Mouse (Mus musculus) stomach, embryonic 16.5 days (tissue): ENCODE data around the gene Gnpat. TPM values are rescaled to one million over a fixed set of nuclear protein-coding genes. Genes with fewer than 3 reads are reported as not detected.

ENCODE experiments used
- ATAC-seq: fragments of 200-750 bp; cut with Nextera tagmentation; 2 replicates; pipeline ENCODE4 v1.8.0; 2017; ENCODE audit warnings: moderate number of reproducible peaks, moderate TSS enrichment; ENCODE audit not compliant: insufficient read depth, low FRiP score
- H3K27ac ChIP-seq: fragments of 300-500 bp; sonication (generic); 2 replicates; pipeline ENCODE4 v1.5.1; 2014; ENCODE audit warnings: low read length
- H3K27me3 ChIP-seq: fragments of 300-500 bp; sonication (generic); 2 replicates; pipeline ENCODE4 v1.6.1; 2014; ENCODE audit warnings: low read length, control low read depth, mixed read lengths; ENCODE audit not compliant: control insufficient read depth, insufficient read depth
- H3K36me3 ChIP-seq: fragments of 300-500 bp; sonication (generic); 2 replicates; pipeline ENCODE4 v1.6.1; 2014; ENCODE audit warnings: low read length; ENCODE audit not compliant: control insufficient read depth, insufficient read depth
- H3K4me1 ChIP-seq: fragments of 300-500 bp; sonication (generic); 2 replicates; pipeline ENCODE4 v1.6.1; 2014; ENCODE audit warnings: low read length, control low read depth, mixed read lengths; ENCODE audit not compliant: control insufficient read depth, insufficient read depth
- H3K4me2 ChIP-seq: fragments of 300-500 bp; sonication (generic); 2 replicates; pipeline ENCODE4 v1.6.1; 2014; ENCODE audit warnings: low read depth, low read length, mixed read lengths
- H3K4me3 ChIP-seq: fragments of 300-500 bp; sonication (generic); replicated peaks from 2 replicates; pipeline ENCODE4 v1.5.1; 2014; ENCODE audit warnings: mild to moderate bottlenecking, low read length
- H3K9ac ChIP-seq: fragments of 300-500 bp; sonication (generic); 2 replicates; pipeline ENCODE4 v1.6.1; 2014; ENCODE audit warnings: low read length
- H3K9me3 ChIP-seq: fragments of 300-500 bp; sonication (generic); replicated peaks from 2 replicates; pipeline ENCODE4 v1.6.1; 2016; ENCODE audit warnings: low read length, control low read depth; ENCODE audit not compliant: control insufficient read depth
- WGBS: fragments of 180-500 bp; shearing (Covaris S2); extraction: QIAGEN DNeasy Blood & Tissue Kit; methylation state at CpG from one replicate; pipeline ENCODE4 v1.1.7; 2014; 5-methylcytosine and 5-hydroxymethylcytosine counted together
- polyA plus RNA-seq: library from polyadenylated mRNA; unstranded; fragments of >200 nt; fragmentation: Nextera tagmentation; extraction: Ambion mirVana; gene quantifications from 2 replicates; pipeline ENCODE4 v1.2.1, GENCODE M21; 2015

Gene Gnpat
- polyA plus RNA-seq, result 86.4 and 90.1 TPM in 2 replicates

DNA sequence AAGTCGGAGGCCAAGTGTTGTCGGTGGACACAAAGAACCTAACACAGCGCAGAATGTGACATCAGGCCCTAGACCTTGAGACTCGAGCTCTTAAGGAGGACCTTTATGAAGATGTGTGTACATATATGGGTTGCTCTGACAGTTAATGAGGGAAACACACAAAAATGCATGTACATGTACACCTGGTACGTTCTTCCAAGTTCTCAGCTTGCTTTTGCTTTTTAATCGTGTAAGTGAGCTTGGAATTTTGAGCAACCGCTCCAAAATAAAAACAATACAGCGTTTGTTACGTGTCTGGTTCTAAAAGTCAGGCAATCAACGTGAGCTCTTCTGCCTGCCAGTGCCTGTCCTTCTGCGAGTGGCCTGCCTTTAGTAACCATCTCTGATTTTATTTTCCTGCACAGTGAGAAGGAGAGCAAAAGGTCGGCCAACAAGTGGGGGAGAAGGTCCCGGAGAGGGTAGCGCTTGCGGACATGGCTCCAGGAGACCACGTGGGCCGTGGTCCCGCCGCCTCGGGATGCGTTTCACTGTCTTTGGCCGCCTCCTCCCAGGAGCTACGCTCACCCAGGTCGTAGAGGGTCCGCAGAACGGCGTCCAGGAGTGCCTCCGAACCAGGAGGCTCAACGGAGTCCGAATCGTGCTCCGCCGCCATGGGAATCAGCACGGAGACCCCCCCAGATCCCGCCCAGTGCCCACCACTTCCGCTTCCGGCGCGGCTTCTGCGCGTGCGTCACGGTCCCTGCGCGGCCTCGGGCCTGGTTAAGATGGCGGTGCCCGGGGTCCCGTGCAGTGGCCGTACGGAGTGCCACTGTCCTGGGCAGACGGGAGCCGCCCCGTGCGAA is at the start of gene Gnpat, which contains the start of gene 2810004N23Rik:
Gnpat (plus strand) TSS at position 713 of the 842 bp plus-strand sequence.
2810004N23Rik (minus strand) TSS at position 800 of the 842 bp plus-strand sequence.
- Histone ChIP-seq H3K9me3 (no peaks in the 10 kb centered on the region), H3K4me3 (peak within 1 kb of the TSS; percentile 93), H3K36me3 (peaks cover 16% of the 10 kb centered on the region), H3K4me2 (peak within 1 kb of the TSS; percentile 85), H3K4me1 (peaks cover 7% of the 10 kb centered on the region), H3K27me3 (no peaks in the 10 kb centered on the region), H3K9ac (peak within 1 kb of the TSS; percentile 98), H3K27ac (peak within 1 kb of the TSS; percentile 93)
- ATAC-seq, result peak; percentile 98
- 1% methylated on average over 55 of the region's 55 CpGs for WGBS

DNA sequence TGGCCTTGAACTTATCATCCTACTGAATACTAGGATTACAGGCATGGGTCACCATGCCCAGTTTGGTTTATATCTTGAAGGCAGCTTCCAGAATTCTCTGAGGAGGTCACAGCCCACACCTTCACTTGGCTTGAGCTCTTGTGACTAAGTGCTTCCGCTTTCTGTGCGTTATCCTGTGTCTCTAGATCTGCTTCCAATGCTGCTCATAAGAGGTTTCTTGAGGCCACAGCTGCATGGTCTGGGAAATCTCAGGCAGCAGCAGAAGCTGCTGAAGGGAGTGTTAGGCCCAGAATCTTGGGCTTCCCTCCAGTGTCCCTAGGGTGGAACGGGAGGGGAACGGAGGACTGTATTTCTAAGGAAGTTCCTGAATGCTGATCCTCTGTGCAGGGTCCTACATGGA is 49.5 kb upstream of the Gnpat start:
- peaks cover 7% of the 10 kb centered on the region; the same call in 1 of the 2 replicates for H3K9me3 ChIP-seq
- ATAC-seq, result no peak
- H3K4me2 ChIP-seq, result no peak overlapping the region
- H3K4me1 ChIP-seq, result no peaks in the 10 kb centered on the region
- WGBS, result 79% methylated on average over 4 of the region's 4 CpGs
- no peak overlapping the region for H3K9ac ChIP-seq
- no peak overlapping the region for H3K27ac ChIP-seq
- H3K36me3 ChIP-seq, result no peaks in the 10 kb centered on the region
- H3K27me3 ChIP-seq, result no peaks in the 10 kb centered on the region
- H3K4me3 ChIP-seq, result no peak overlapping the region

DNA sequence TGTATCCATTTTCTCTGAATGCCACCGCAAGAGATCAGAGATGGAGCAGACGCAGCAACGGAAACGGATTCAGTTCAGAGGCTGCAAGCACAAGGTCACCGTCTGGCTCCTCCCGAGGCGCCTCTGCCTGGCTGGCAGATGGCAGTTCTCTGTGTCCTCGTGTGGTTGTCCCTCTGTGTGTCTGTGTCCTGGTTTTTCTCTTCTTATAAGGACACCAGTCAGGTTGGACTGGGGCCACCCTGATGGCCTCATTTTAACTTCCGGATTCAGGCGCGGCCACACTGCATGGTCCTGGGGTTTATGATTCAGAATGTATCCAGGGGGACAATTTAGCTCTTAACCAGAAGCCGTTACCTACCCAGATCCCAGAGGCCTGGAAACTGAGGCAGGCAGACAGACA is 47.0 kb upstream of the Gnpat start:
- Histone ChIP-seq H3K4me3 (no peak overlapping the region), H3K9me3 (peaks cover 7% of the 10 kb centered on the region; the same call in 1 of the 2 replicates), H3K27me3 (no peaks in the 10 kb centered on the region), H3K4me1 (no peaks in the 10 kb centered on the region), H3K9ac (no peak overlapping the region), H3K36me3 (no peaks in the 10 kb centered on the region), H3K4me2 (no peak overlapping the region), H3K27ac (no peak overlapping the region)
- no peak for ATAC-seq
- 88% methylated on average over 12 of the region's 12 CpGs for WGBS

DNA sequence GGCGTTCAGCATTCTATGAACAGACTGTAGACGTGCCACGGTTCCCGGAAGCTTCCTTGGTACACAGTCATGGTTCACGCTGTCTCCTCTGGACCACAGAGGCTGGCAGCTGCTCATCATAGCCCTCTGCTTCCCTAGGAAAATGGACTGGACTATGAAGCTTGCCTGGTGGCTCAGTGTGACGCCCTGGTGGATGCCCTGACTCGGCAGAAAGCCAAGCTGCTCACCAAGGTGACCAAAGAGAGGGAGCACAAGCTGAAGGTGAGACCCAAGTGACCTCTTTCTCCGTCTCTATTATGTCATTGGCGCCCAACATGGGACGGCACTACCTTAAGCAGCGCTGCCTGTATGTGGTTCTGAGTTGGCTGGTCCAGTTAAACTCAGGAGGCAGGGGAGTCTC is 46.0 kb upstream of the Gnpat start:
- Histone ChIP-seq H3K9ac (no peak overlapping the region), H3K27ac (no peak overlapping the region), H3K27me3 (no peaks in the 10 kb centered on the region), H3K4me3 (no peak overlapping the region), H3K9me3 (peaks cover 7% of the 10 kb centered on the region; the same call in 1 of the 2 replicates), H3K4me1 (no peaks in the 10 kb centered on the region), H3K4me2 (no peak overlapping the region), H3K36me3 (no peaks in the 10 kb centered on the region)
- WGBS, result 96% methylated on average over 11 of the region's 11 CpGs
- ATAC-seq, result no peak

DNA sequence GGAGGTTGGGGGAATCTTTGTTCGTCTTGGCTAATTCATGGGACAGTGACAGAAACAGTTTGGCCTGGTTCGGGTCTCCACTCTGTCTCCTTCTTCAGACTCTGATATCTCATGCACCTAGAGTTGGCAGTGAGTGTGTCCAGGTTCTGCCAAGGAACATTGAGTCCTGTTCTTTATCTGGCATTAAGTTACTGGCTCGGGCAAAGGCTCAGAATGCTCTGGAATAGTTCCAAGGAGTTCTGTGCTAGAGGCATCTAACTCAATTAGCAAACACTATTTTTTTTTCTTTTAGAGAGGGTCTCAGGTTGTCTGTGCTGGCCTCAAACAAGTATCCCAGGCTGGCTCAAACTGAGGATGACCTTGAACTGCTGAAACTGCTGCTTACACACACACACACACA is 45.5 kb upstream of the Gnpat start:
- H3K9me3 ChIP-seq, result peaks cover 7% of the 10 kb centered on the region; the same call in 1 of the 2 replicates
- H3K4me3 ChIP-seq, result no peak overlapping the region
- no peak overlapping the region for H3K9ac ChIP-seq
- H3K4me1 ChIP-seq, result no peaks in the 10 kb centered on the region
- 83% methylated on average over 3 of the region's 3 CpGs for WGBS
- H3K27ac ChIP-seq, result no peak overlapping the region
- no peak overlapping the region for H3K4me2 ChIP-seq
- H3K36me3 ChIP-seq, result no peaks in the 10 kb centered on the region
- H3K27me3 ChIP-seq, result no peaks in the 10 kb centered on the region
- ATAC-seq, result no peak

DNA sequence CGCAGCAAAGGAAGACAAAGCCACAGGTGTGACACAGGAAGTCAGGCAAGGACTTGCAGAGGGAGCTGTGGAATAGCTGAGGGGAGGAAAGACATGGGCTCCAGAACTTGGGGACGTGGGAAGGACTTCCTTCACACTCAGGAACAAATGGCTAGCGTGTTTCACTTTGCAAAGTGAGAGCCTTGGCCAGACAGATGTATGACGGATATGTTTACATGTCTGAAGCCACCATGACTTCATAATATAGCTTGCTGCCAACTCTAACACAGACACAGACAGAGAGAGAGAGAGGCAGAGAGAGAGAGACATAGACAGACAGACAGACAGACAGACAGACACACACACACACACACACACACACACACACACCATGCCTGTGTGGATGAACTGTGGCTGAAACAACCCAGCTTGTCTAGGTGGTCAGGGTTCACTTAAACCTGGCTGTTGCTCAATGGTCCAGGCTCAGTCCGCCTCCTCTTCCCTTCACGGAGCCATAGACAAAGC is 43.2 kb upstream of the Gnpat start:
- 46% methylated on average over 6 of the region's 6 CpGs for WGBS
- H3K9me3 ChIP-seq, result peaks cover 7% of the 10 kb centered on the region; the same call in 1 of the 2 replicates
- ATAC-seq, result no peak
- no peaks in the 10 kb centered on the region for H3K27me3 ChIP-seq
- H3K27ac ChIP-seq, result no peak overlapping the region
- no peak overlapping the region for H3K4me3 ChIP-seq
- no peak overlapping the region for H3K9ac ChIP-seq
- H3K4me2 ChIP-seq, result no peak overlapping the region
- no peaks in the 10 kb centered on the region for H3K4me1 ChIP-seq
- H3K36me3 ChIP-seq, result no peaks in the 10 kb centered on the region

- ATAC-seq, result no peak
- no peak overlapping the region for H3K4me2 ChIP-seq
- H3K27me3 ChIP-seq, result no peaks in the 10 kb centered on the region
- no peaks in the 10 kb centered on the region for H3K36me3 ChIP-seq
- WGBS, result 27% methylated on average over 11 of the region's 11 CpGs
- H3K9me3 ChIP-seq, result peaks cover 7% of the 10 kb centered on the region; the same call in 1 of the 2 replicates
- no peak overlapping the region for H3K27ac ChIP-seq
- no peak overlapping the region for H3K9ac ChIP-seq
- H3K4me1 ChIP-seq, result no peaks in the 10 kb centered on the region
- no peak overlapping the region for H3K4me3 ChIP-seq
These were observed 42.7 kb upstream of the Gnpat start for GRCm38 (mm10) chr8:124820125-124820524.

- ATAC-seq, result no peak
- Histone ChIP-seq H3K9me3 (no peaks in the 10 kb centered on the region), H3K4me1 (no peaks in the 10 kb centered on the region), H3K9ac (no peak overlapping the region), H3K36me3 (no peaks in the 10 kb centered on the region), H3K27ac (no peak overlapping the region), H3K4me3 (no peak overlapping the region), H3K27me3 (peaks cover under 1% of the 10 kb centered on the region; the same call in 1 of the 2 replicates), H3K4me2 (no peak overlapping the region)
- WGBS, result 76% methylated on average over 6 of the region's 6 CpGs
These were observed 39.3 kb upstream of the Gnpat start for GRCm38 (mm10) chr8:124823497-124823896.

DNA sequence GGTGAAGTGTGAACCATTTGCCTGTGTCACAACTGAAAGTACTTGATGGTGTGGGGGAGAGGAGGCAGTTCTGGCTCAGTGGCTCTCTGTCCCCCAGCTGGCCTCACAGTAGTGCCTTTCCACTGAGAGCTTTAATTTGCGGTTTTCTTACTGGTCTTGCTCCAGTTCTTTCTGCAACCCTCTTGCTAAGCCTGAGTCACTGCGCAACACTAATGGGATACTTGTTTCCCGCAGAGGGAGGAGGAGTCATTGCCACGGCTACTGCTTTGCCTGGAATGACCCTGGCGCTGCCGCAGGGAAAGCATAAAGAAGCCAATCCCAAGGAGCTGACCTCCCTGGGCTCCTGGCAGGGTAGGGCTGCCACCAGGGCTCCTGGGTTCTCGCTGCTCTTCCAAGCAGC is 36.2 kb upstream of the Gnpat start:
- ATAC-seq, result no peak
- Histone ChIP-seq H3K9ac (no peak overlapping the region), H3K9me3 (no peaks in the 10 kb centered on the region), H3K27me3 (peaks cover 3% of the 10 kb centered on the region; the same call in 1 of the 2 replicates), H3K27ac (no peak overlapping the region), H3K36me3 (no peaks in the 10 kb centered on the region), H3K4me3 (no peak overlapping the region), H3K4me2 (no peak overlapping the region), H3K4me1 (no peaks in the 10 kb centered on the region)
- WGBS, result 32% methylated on average over 7 of the region's 7 CpGs
